Mouse (Mus musculus) lung, adult 2 months (tissue): Measurements from ENCODE around the gene Cmc1.

ENCODE experiments used
- CTCF ChIP-seq: fragments of 200-500 bp; IDR thresholded peaks from 2 replicates; pipeline ENCODE4 v1.5.1; 2011; ENCODE audit warnings: mild to moderate bottlenecking, low read length, control low read depth; ENCODE audit not compliant: insufficient read depth
- POLR2A ChIP-seq: fragments of 200-500 bp; IDR thresholded peaks from 2 replicates; pipeline ENCODE4 v1.6.1; 2011; ENCODE audit warnings: low read depth, mild to moderate bottlenecking, control low read depth, low read length, borderline replicate concordance; ENCODE audit errors: extremely low read depth

GRCm38 (mm10) chr9:118073358-118073757 lies 76.6 kb downstream of the Cmc1 start:
- no peak for TF ChIP-seq CTCF
- no peak for TF ChIP-seq POLR2A
